Mouse (Mus musculus): ENCODE data around the gene F930015N05Rik. TPM values are rescaled to one million over a fixed set of nuclear protein-coding genes. Genes with fewer than 3 reads are reported as not detected.

Gene F930015N05Rik
- polyA plus RNA-seq, 1 experiment = 0.25 TPM

DNA sequence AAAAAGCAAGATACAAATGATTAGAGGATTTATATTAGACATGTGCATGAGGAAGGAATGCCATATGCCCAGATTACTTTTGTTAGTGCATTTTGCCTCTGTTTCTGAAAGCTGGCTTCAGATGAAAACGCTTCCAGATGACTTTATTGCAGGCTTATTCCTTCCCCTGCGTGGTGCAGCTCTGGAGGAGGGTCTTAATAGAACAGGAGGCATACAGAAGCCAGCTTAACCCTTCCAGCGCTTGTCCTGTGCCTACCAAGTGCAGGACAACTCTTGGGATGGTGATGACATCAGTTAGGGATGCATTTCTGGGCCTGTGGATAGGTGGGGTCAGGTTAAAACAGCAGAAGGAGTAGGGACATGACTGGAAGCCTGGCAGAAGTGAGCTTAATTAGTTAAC lies 6.2 kb upstream of the F930015N05Rik start:
- H3K27me3 ChIP-seq (ENCODE audit: control insufficient read depth, insufficient read depth, low read length) = no peaks in the 10 kb centered on the region; the same call in 1 of the 2 replicates
- WGBS = 37% methylated on average over 3 of the region's 3 CpGs
- no peak overlapping the region for H3K4me3 ChIP-seq (replicated peaks; ENCODE audit: insufficient read depth, low read depth, low read length)
- no peaks in the 10 kb centered on the region for H3K4me1 ChIP-seq (ENCODE audit: control insufficient read depth, insufficient read depth, low read length)
- H3K27ac ChIP-seq (ENCODE audit: insufficient read depth, low read length) = no peak overlapping the region
- TF ChIP-seq CTCF (IDR thresholded peaks at IDR 0.05; ENCODE audit: borderline replicate concordance, insufficient read depth, low read depth, low read length) = no peak
- no peak for TF ChIP-seq POLR2A (IDR thresholded peaks at IDR 0.05; ENCODE audit: borderline replicate concordance, insufficient read depth, low read length)
- no peak for DNase-seq

GRCm38 (mm10) chr11:64442119-64442518 lies 5.7 kb upstream of the F930015N05Rik start:
- TF ChIP-seq POLR2A (IDR thresholded peaks at IDR 0.05; ENCODE audit: borderline replicate concordance, insufficient read depth, low read length) (no peak), CTCF (IDR thresholded peaks at IDR 0.05; ENCODE audit: borderline replicate concordance, insufficient read depth, low read depth, low read length) (peak; percentile 33; the same call in 1 of the 2 replicates)
- no peaks in the 10 kb centered on the region; the same call in 1 of the 2 replicates for H3K27me3 ChIP-seq (ENCODE audit: control insufficient read depth, insufficient read depth, low read length)
- DNase-seq = peak in 1 of 2 experiments; percentile 14
- H3K4me3 ChIP-seq (replicated peaks; ENCODE audit: insufficient read depth, low read depth, low read length) = no peak overlapping the region
- H3K4me1 ChIP-seq (ENCODE audit: control insufficient read depth, insufficient read depth, low read length) = no peaks in the 10 kb centered on the region
- 28% methylated on average over 8 of the region's 8 CpGs for WGBS
- no peak overlapping the region for H3K27ac ChIP-seq (ENCODE audit: insufficient read depth, low read length)

GRCm38 (mm10) chr11:64438909-64439308 lies 2.5 kb upstream of the F930015N05Rik start:
- no peak for DNase-seq
- TF ChIP-seq POLR2A (IDR thresholded peaks at IDR 0.05; ENCODE audit: borderline replicate concordance, insufficient read depth, low read length) (no peak), CTCF (IDR thresholded peaks at IDR 0.05; ENCODE audit: borderline replicate concordance, insufficient read depth, low read depth, low read length) (no peak)
- H3K27me3 ChIP-seq (ENCODE audit: control insufficient read depth, insufficient read depth, low read length) = no peaks in the 10 kb centered on the region; the same call in 1 of the 2 replicates
- H3K27ac ChIP-seq (ENCODE audit: insufficient read depth, low read length) = no peak overlapping the region
- 52% methylated on average over 3 of the region's 3 CpGs for WGBS
- peaks cover 4% of the 10 kb centered on the region; the same call in 1 of the 2 replicates for H3K4me1 ChIP-seq (ENCODE audit: control insufficient read depth, insufficient read depth, low read length)
- no peak overlapping the region for H3K4me3 ChIP-seq (replicated peaks; ENCODE audit: insufficient read depth, low read depth, low read length)

- DNase-seq = no peak
- peaks cover 4% of the 10 kb centered on the region; the same call in 1 of the 2 replicates for H3K4me1 ChIP-seq (ENCODE audit: control insufficient read depth, insufficient read depth, low read length)
- H3K27ac ChIP-seq (ENCODE audit: insufficient read depth, low read length) = no peak overlapping the region
- WGBS = 95% methylated on average over 3 of the region's 3 CpGs
- H3K27me3 ChIP-seq (ENCODE audit: control insufficient read depth, insufficient read depth, low read length) = no peaks in the 10 kb centered on the region; the same call in 1 of the 2 replicates
- H3K4me3 ChIP-seq (replicated peaks; ENCODE audit: insufficient read depth, low read depth, low read length) = no peak overlapping the region
- TF ChIP-seq CTCF (IDR thresholded peaks at IDR 0.05; ENCODE audit: borderline replicate concordance, insufficient read depth, low read depth, low read length) (no peak), POLR2A (IDR thresholded peaks at IDR 0.05; ENCODE audit: borderline replicate concordance, insufficient read depth, low read length) (no peak)
Observed at GRCm38 (mm10) chr11:64437721-64438120, 1.3 kb upstream of the F930015N05Rik start.

DNA sequence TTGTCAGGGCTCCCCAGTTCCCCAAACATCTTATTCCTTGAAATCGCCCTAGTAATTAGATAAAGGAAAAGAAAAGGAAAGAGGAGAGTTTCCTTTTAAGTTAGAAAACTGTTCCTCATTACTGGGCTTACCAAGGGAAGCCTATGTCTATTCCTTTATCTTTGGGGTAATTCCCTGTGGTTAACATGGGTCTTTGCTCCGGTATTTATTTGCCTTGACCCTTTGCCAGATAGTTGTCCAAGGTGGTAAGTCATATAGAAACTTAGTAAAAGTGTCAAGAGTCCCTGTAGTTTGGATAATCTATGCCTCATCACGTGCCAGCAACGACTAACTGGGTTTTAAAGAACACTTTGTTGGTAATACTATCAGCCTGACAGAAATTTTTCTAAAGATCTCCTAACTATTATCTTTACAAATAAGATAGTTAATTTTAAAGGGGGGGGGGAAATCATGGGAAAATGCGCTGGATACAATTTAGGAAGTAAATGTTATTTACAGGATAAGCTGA lies 392 bp upstream of the F930015N05Rik start:
- Histone ChIP-seq H3K27ac (ENCODE audit: insufficient read depth, low read length) (no peak overlapping the region), H3K27me3 (ENCODE audit: control insufficient read depth, insufficient read depth, low read length) (no peaks in the 10 kb centered on the region; the same call in 1 of the 2 replicates), H3K4me1 (ENCODE audit: control insufficient read depth, insufficient read depth, low read length) (peaks cover 4% of the 10 kb centered on the region; the same call in 1 of the 2 replicates), H3K4me3 (replicated peaks; ENCODE audit: insufficient read depth, low read depth, low read length) (no peak overlapping the region)
- 39% methylated on average over 5 of the region's 5 CpGs for WGBS
- no peak for TF ChIP-seq POLR2A (IDR thresholded peaks at IDR 0.05; ENCODE audit: borderline replicate concordance, insufficient read depth, low read length)
- no peak for TF ChIP-seq CTCF (IDR thresholded peaks at IDR 0.05; ENCODE audit: borderline replicate concordance, insufficient read depth, low read depth, low read length)
- DNase-seq = no peak

DNA sequence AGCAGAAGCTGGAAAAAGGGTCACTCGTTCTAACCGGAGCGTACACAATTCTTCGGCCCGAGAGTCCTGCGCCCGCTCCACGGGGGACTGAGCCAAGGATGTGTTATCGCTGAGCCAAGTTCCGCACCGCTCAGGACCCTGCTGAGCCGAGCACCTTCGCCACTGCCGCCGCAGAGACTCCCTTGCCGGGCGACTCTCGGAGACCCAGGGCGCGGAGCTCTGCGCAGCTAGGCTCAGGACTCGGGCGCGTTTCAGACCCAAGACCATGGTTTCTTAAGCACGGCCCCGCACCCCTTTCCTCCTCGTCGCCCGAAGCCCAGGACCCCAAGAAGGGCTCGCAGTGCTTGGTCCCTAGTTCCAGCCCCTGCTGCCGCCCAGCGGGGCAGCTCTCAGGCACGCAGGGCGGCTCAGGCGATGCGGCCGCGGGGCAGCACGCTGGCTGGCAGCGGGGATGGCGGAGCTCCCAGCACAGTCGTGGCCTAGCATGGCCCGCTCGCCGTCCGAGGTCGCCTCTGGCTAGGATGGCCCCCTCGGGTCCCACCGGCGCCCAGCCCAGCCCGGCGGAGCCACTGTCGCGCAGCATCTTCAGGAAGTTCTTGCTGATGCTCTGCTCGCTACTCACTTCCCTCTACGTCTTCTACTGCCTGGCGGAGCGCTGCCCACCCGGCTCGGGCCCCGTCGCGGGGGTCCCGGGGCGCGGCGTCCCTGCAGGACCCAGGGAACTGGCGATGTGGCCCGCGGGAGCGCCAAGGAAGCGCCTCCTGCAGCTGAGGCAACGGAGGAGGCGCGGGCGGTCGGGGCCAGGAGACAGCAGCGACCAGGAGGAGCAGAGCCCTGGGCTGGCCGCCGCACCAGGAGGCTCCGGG lies 674 bp downstream of the F930015N05Rik start:
- TF ChIP-seq CTCF (IDR thresholded peaks at IDR 0.05; ENCODE audit: borderline replicate concordance, insufficient read depth, low read depth, low read length) = no peak
- TF ChIP-seq POLR2A (IDR thresholded peaks at IDR 0.05; ENCODE audit: borderline replicate concordance, insufficient read depth, low read length) = no peak
- Histone ChIP-seq H3K4me1 (ENCODE audit: control insufficient read depth, insufficient read depth, low read length) (peaks cover 4% of the 10 kb centered on the region; the same call in 1 of the 2 replicates), H3K4me3 (replicated peaks; ENCODE audit: insufficient read depth, low read depth, low read length) (no peak overlapping the region), H3K27me3 (ENCODE audit: control insufficient read depth, insufficient read depth, low read length) (no peaks in the 10 kb centered on the region; the same call in 1 of the 2 replicates), H3K27ac (ENCODE audit: insufficient read depth, low read length) (no peak overlapping the region)
- WGBS = under 1% methylated on average over 81 of the region's 81 CpGs
- DNase-seq = no peak

DNA sequence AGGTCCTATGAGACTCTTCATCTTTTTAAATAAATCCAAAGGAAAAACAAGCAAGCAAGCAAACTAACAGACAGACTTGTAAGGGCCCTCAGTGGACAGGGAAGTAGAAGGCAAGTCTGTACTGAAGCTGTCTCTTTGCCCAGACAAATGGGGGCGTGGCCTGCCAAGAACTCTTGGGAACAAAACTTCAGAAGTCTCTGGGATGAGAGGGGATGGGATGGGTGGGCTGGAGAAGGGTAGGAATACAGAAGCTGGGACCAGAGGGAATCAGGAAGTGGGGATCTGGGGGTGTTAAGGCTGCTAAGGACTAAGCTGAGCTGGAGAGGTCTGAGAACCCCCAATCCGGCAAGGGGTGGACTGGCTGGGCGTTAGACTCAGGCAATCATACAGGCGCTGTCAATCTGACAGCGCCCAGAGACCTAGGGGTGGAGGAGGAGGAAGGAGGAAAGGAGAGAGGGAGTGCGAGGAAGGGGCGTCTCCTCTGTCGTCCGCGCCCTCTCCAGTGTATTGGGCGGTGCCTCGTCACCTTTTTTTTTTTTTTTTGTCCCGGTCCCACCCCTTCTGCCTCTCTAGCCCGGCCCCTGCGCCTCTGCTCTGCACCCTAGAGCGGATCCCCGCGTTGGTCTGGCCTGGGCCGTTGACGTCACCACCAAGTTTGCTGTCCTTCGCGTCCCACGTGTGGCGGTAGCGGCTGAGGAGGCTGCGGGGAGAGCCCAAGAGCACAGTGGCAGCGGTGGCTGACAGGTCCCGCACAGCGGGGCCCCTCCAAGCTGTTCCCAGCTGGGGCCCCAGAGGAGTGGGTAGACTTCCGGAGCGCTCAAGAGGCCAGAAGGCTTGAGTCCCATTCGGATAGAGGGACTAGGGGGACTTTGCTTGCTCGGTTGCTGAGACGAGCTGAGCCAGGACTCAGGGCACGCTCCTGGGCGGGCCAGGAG lies 1.6 kb downstream of the F930015N05Rik start, which contains the start of gene Hs3st3a1:
Gene Hs3st3a1 (plus strand): TSS at position 722 of the 935 bp plus-strand sequence.
- TF ChIP-seq CTCF (IDR thresholded peaks at IDR 0.05; ENCODE audit: borderline replicate concordance, insufficient read depth, low read depth, low read length) (no peak), POLR2A (IDR thresholded peaks at IDR 0.05; ENCODE audit: borderline replicate concordance, insufficient read depth, low read length) (no peak)
- Histone ChIP-seq H3K4me3 (replicated peaks; ENCODE audit: insufficient read depth, low read depth, low read length) (no peak within 1 kb of the TSS), H3K27ac (ENCODE audit: insufficient read depth, low read length) (no peak within 1 kb of the TSS), H3K27me3 (ENCODE audit: control insufficient read depth, insufficient read depth, low read length) (no peaks in the 10 kb centered on the region; the same call in 1 of the 2 replicates), H3K4me1 (ENCODE audit: control insufficient read depth, insufficient read depth, low read length) (peaks cover 4% of the 10 kb centered on the region; the same call in 1 of the 2 replicates)
- WGBS = 2% methylated on average over 36 of the region's 36 CpGs
- no peak for DNase-seq

All from cerebellum, adult 2 months (tissue).